Mouse (Mus musculus) spleen, adult 2 months (tissue): ENCODE measurements around the gene D17H6S53E.

Experiments
- CTCF ChIP-seq: fragments of 200-500 bp; IDR thresholded peaks from 2 replicates; pipeline ENCODE4 v1.5.1; 2011; ENCODE audit warnings: mild to moderate bottlenecking, inconsistent platforms; ENCODE audit not compliant: insufficient read depth, insufficient read length, insufficient replicate concordance; ENCODE audit errors: extremely low read depth
- POLR2A ChIP-seq: fragments of 200-500 bp; IDR thresholded peaks from 2 replicates; pipeline ENCODE4 v1.6.1; 2011; ENCODE audit warnings: low read depth, low read length, inconsistent platforms

- no peak for TF ChIP-seq POLR2A
- TF ChIP-seq CTCF = no peak
Observed at GRCm38 (mm10) chr17:35111774-35112173, 14.4 kb upstream of the D17H6S53E start.
